Mouse (Mus musculus) NIH3T3 (cell line): Measurements from ENCODE around the gene Kcnh7.

ENCODE experiments used
- DNase-seq: peaks from one replicate; pipeline ENCODE4 v3.0.0-alpha.2; 2012; ENCODE audit warnings: low read depth

Kcnh7 gene

GRCm38 (mm10) chr2:62935273-62935874, 248.7 kb downstream of the Kcnh7 start:
- no peak for DNase-seq

- DNase-seq = peak; percentile 5
These were observed 255.6 kb downstream of the Kcnh7 start for GRCm38 (mm10) chr2:62928494-62928893.

GRCm38 (mm10) chr2:62928065-62928464, 256.0 kb downstream of the Kcnh7 start:
- no peak for DNase-seq

GRCm38 (mm10) chr2:62923803-62924202, 260.3 kb downstream of the Kcnh7 start:
- DNase-seq = no peak

GRCm38 (mm10) chr2:62907688-62908087, 276.4 kb downstream of the Kcnh7 start:
- DNase-seq = no peak

GRCm38 (mm10) chr2:62902363-62903353, 281.4 kb downstream of the Kcnh7 start:
- no peak for DNase-seq

GRCm38 (mm10) chr2:62878763-62879162, 305.3 kb downstream of the Kcnh7 start:
- no peak for DNase-seq

- no peak for DNase-seq
These were observed 328.7 kb downstream of the Kcnh7 start for GRCm38 (mm10) chr2:62855391-62855790.

GRCm38 (mm10) chr2:62842630-62843029, 341.5 kb downstream of the Kcnh7 start:
- DNase-seq = peak; percentile 1

GRCm38 (mm10) chr2:62834261-62834660, 349.8 kb downstream of the Kcnh7 start:
- peak; percentile 3 for DNase-seq

- DNase-seq = no peak
These were observed 364.9 kb downstream of the Kcnh7 start for GRCm38 (mm10) chr2:62819231-62819630.

GRCm38 (mm10) chr2:62816016-62816415, 368.1 kb downstream of the Kcnh7 start:
- DNase-seq = no peak

- no peak for DNase-seq
These were observed 375.3 kb downstream of the Kcnh7 start for GRCm38 (mm10) chr2:62808813-62809212.

- no peak for DNase-seq
These were observed 376.6 kb downstream of the Kcnh7 start for GRCm38 (mm10) chr2:62807476-62807882.

- DNase-seq = no peak
These were observed 377.2 kb downstream of the Kcnh7 start for GRCm38 (mm10) chr2:62806931-62807330.

GRCm38 (mm10) chr2:62804030-62804429, 380.1 kb downstream of the Kcnh7 start:
- DNase-seq = no peak

- DNase-seq = no peak
These were observed 399.5 kb downstream of the Kcnh7 start for GRCm38 (mm10) chr2:62784460-62785038.

- DNase-seq = no peak
These were observed 437.8 kb downstream of the Kcnh7 start for GRCm38 (mm10) chr2:62746256-62746655.

GRCm38 (mm10) chr2:62743098-62743497, 441.0 kb downstream of the Kcnh7 start:
- no peak for DNase-seq

- DNase-seq = no peak
These were observed 453.4 kb downstream of the Kcnh7 start for GRCm38 (mm10) chr2:62730671-62731070.

GRCm38 (mm10) chr2:62727732-62728131, 456.4 kb downstream of the Kcnh7 start:
- DNase-seq = no peak

GRCm38 (mm10) chr2:62725946-62726345, 458.1 kb downstream of the Kcnh7 start:
- peak; percentile 8 for DNase-seq

GRCm38 (mm10) chr2:62718411-62718810, 465.7 kb downstream of the Kcnh7 start:
- no peak for DNase-seq
